Mouse (Mus musculus): ENCODE measurements around the gene Ccdc141. TPM values are rescaled to one million over a fixed set of nuclear protein-coding genes. Genes with fewer than 3 reads are reported as not detected.
A peak's percentile ranks its signal among the peaks of the same experiment; 100 is the strongest.

The Ccdc141 gene
- 4.3 and 5.1 TPM in 2 replicates for polyA plus RNA-seq (2014; fragmentation: Nextera tagmentation; extraction: Ambion mirVana)

- no peak within 1 kb of the TSS for H3K27ac ChIP-seq (ENCODE audit: low read depth, low read length)
- no peaks in the 10 kb centered on the region for H3K27me3 ChIP-seq (replicated peaks; ENCODE audit: control insufficient read depth, insufficient read depth, low read length)
- H3K4me1 ChIP-seq (ENCODE audit: control insufficient read depth, insufficient read depth, low read length): peaks cover 16% of the 10 kb centered on the region; the same call in 1 of the 2 replicates
- H3K9ac ChIP-seq (ENCODE audit: low read length): peak within 1 kb of the TSS; percentile 48
- no peaks in the 10 kb centered on the region for H3K9me3 ChIP-seq (replicated peaks; ENCODE audit: control insufficient read depth, low read length)
- 12% methylated on average over 6 of the region's 6 CpGs for WGBS
- ATAC-seq: no peak
- H3K4me2 ChIP-seq (ENCODE audit: low read length): peak within 1 kb of the TSS; percentile 67
- peak within 1 kb of the TSS; percentile 31 for H3K4me3 ChIP-seq (ENCODE audit: low read depth, low read length)
- DNase-seq (ENCODE audit: low spot score): no peak
- H3K36me3 ChIP-seq (ENCODE audit: control insufficient read depth, insufficient read depth, low read length): no peaks in the 10 kb centered on the region
Measured at GRCm38 (mm10) chr2:77170633-77171105, at the start of gene Ccdc141. Gene Ccdc141 (minus strand): TSS chr2:77170636.

- Histone ChIP-seq H3K36me3 (ENCODE audit: control insufficient read depth, insufficient read depth, low read length) (peaks cover 63% of the 10 kb centered on the region), H3K9ac (ENCODE audit: low read length) (no peak overlapping the region), H3K27me3 (replicated peaks; ENCODE audit: control insufficient read depth, insufficient read depth, low read length) (no peaks in the 10 kb centered on the region), H3K27ac (ENCODE audit: low read depth, low read length) (no peak overlapping the region), H3K4me2 (ENCODE audit: low read length) (no peak overlapping the region), H3K4me1 (ENCODE audit: control insufficient read depth, insufficient read depth, low read length) (no peaks in the 10 kb centered on the region), H3K4me3 (ENCODE audit: low read depth, low read length) (no peak overlapping the region), H3K9me3 (replicated peaks; ENCODE audit: control insufficient read depth, low read length) (no peaks in the 10 kb centered on the region)
- DNase-seq (ENCODE audit: low spot score): no peak
- no peak for ATAC-seq
- 71% methylated on average over 5 of the region's 5 CpGs for WGBS
Measured at GRCm38 (mm10) chr2:77212885-77213284, 42.4 kb upstream of the Ccdc141 start.

- DNase-seq (ENCODE audit: low spot score) (no peak), ATAC-seq (no peak)
- WGBS: 93% methylated on average over 3 of the region's 3 CpGs
- H3K9ac ChIP-seq (ENCODE audit: low read length): no peak overlapping the region
- H3K36me3 ChIP-seq (ENCODE audit: control insufficient read depth, insufficient read depth, low read length): peaks cover 44% of the 10 kb centered on the region
- H3K27me3 ChIP-seq (replicated peaks; ENCODE audit: control insufficient read depth, insufficient read depth, low read length): no peaks in the 10 kb centered on the region
- H3K4me2 ChIP-seq (ENCODE audit: low read length): no peak overlapping the region
- H3K27ac ChIP-seq (ENCODE audit: low read depth, low read length): no peak overlapping the region
- no peaks in the 10 kb centered on the region for H3K4me1 ChIP-seq (ENCODE audit: control insufficient read depth, insufficient read depth, low read length)
- H3K4me3 ChIP-seq (ENCODE audit: low read depth, low read length): no peak overlapping the region
- no peaks in the 10 kb centered on the region for H3K9me3 ChIP-seq (replicated peaks; ENCODE audit: control insufficient read depth, low read length)
Measured at GRCm38 (mm10) chr2:77206951-77207350, 36.5 kb upstream of the Ccdc141 start.

GRCm38 (mm10) chr2:77203916-77204315, 33.5 kb upstream of the Ccdc141 start:
- no peak overlapping the region for H3K9ac ChIP-seq (ENCODE audit: low read length)
- DNase-seq (ENCODE audit: low spot score): peak; percentile 59

GRCm38 (mm10) chr2:77201900-77202299, 31.5 kb upstream of the Ccdc141 start:
- no peaks in the 10 kb centered on the region for H3K4me1 ChIP-seq (ENCODE audit: control insufficient read depth, insufficient read depth, low read length)
- peaks cover 23% of the 10 kb centered on the region for H3K36me3 ChIP-seq (ENCODE audit: control insufficient read depth, insufficient read depth, low read length)
- H3K9me3 ChIP-seq (replicated peaks; ENCODE audit: control insufficient read depth, low read length): no peaks in the 10 kb centered on the region
- 94% methylated on average over 1 of the region's 1 CpGs for WGBS
- ATAC-seq (no peak), DNase-seq (ENCODE audit: low spot score) (no peak)
- no peak overlapping the region for H3K27ac ChIP-seq (ENCODE audit: low read depth, low read length)
- no peaks in the 10 kb centered on the region for H3K27me3 ChIP-seq (replicated peaks; ENCODE audit: control insufficient read depth, insufficient read depth, low read length)
- H3K4me3 ChIP-seq (ENCODE audit: low read depth, low read length): no peak overlapping the region
- H3K4me2 ChIP-seq (ENCODE audit: low read length): no peak overlapping the region
- no peak overlapping the region for H3K9ac ChIP-seq (ENCODE audit: low read length)

More at GRCm38 (mm10) chr2:77203916-77204315, 33.5 kb upstream of the Ccdc141 start:
- Histone ChIP-seq H3K27me3 (replicated peaks; ENCODE audit: control insufficient read depth, insufficient read depth, low read length) (no peaks in the 10 kb centered on the region), H3K4me2 (ENCODE audit: low read length) (no peak overlapping the region), H3K36me3 (ENCODE audit: control insufficient read depth, insufficient read depth, low read length) (peaks cover 28% of the 10 kb centered on the region), H3K9me3 (replicated peaks; ENCODE audit: control insufficient read depth, low read length) (no peaks in the 10 kb centered on the region), H3K4me1 (ENCODE audit: control insufficient read depth, insufficient read depth, low read length) (no peaks in the 10 kb centered on the region), H3K27ac (ENCODE audit: low read depth, low read length) (no peak overlapping the region), H3K4me3 (ENCODE audit: low read depth, low read length) (no peak overlapping the region)
- no peak for ATAC-seq
- 65% methylated on average over 2 of the region's 2 CpGs for WGBS

GRCm38 (mm10) chr2:77200958-77201614, 30.6 kb upstream of the Ccdc141 start:
- no peak for DNase-seq (ENCODE audit: low spot score)
- 94% methylated on average over 5 of the region's 5 CpGs for WGBS
- Histone ChIP-seq H3K9ac (ENCODE audit: low read length) (no peak overlapping the region), H3K27me3 (replicated peaks; ENCODE audit: control insufficient read depth, insufficient read depth, low read length) (no peaks in the 10 kb centered on the region), H3K9me3 (replicated peaks; ENCODE audit: control insufficient read depth, low read length) (no peaks in the 10 kb centered on the region), H3K4me2 (ENCODE audit: low read length) (no peak overlapping the region), H3K27ac (ENCODE audit: low read depth, low read length) (no peak overlapping the region), H3K36me3 (ENCODE audit: control insufficient read depth, insufficient read depth, low read length) (peaks cover 21% of the 10 kb centered on the region), H3K4me1 (ENCODE audit: control insufficient read depth, insufficient read depth, low read length) (no peaks in the 10 kb centered on the region), H3K4me3 (ENCODE audit: low read depth, low read length) (no peak overlapping the region)
- no peak for ATAC-seq

GRCm38 (mm10) chr2:77200379-77200778, 29.9 kb upstream of the Ccdc141 start:
- Histone ChIP-seq H3K4me2 (ENCODE audit: low read length) (no peak overlapping the region), H3K9ac (ENCODE audit: low read length) (no peak overlapping the region), H3K27ac (ENCODE audit: low read depth, low read length) (no peak overlapping the region), H3K4me1 (ENCODE audit: control insufficient read depth, insufficient read depth, low read length) (no peaks in the 10 kb centered on the region), H3K4me3 (ENCODE audit: low read depth, low read length) (no peak overlapping the region), H3K27me3 (replicated peaks; ENCODE audit: control insufficient read depth, insufficient read depth, low read length) (no peaks in the 10 kb centered on the region), H3K9me3 (replicated peaks; ENCODE audit: control insufficient read depth, low read length) (no peaks in the 10 kb centered on the region), H3K36me3 (ENCODE audit: control insufficient read depth, insufficient read depth, low read length) (peaks cover 16% of the 10 kb centered on the region)
- 96% methylated on average over 4 of the region's 4 CpGs for WGBS
- no peak for ATAC-seq
- no peak for DNase-seq (ENCODE audit: low spot score)

- DNase-seq (ENCODE audit: low spot score): no peak
- Histone ChIP-seq H3K9ac (ENCODE audit: low read length) (no peak overlapping the region), H3K9me3 (replicated peaks; ENCODE audit: control insufficient read depth, low read length) (no peaks in the 10 kb centered on the region), H3K36me3 (ENCODE audit: control insufficient read depth, insufficient read depth, low read length) (peaks cover 33% of the 10 kb centered on the region; the same call in 1 of the 2 replicates), H3K4me3 (ENCODE audit: low read depth, low read length) (no peak overlapping the region), H3K4me2 (ENCODE audit: low read length) (no peak overlapping the region), H3K27ac (ENCODE audit: low read depth, low read length) (no peak overlapping the region), H3K27me3 (replicated peaks; ENCODE audit: control insufficient read depth, insufficient read depth, low read length) (no peaks in the 10 kb centered on the region), H3K4me1 (ENCODE audit: control insufficient read depth, insufficient read depth, low read length) (no peaks in the 10 kb centered on the region)
- no peak for ATAC-seq
- 84% methylated on average over 5 of the region's 5 CpGs for WGBS
Measured at GRCm38 (mm10) chr2:77198246-77198645, 27.8 kb upstream of the Ccdc141 start.

- ATAC-seq: no peak
- Histone ChIP-seq H3K36me3 (ENCODE audit: control insufficient read depth, insufficient read depth, low read length) (peaks cover 37% of the 10 kb centered on the region; the same call in 1 of the 2 replicates), H3K9me3 (replicated peaks; ENCODE audit: control insufficient read depth, low read length) (no peaks in the 10 kb centered on the region), H3K4me1 (ENCODE audit: control insufficient read depth, insufficient read depth, low read length) (no peaks in the 10 kb centered on the region), H3K4me2 (ENCODE audit: low read length) (no peak overlapping the region), H3K27me3 (replicated peaks; ENCODE audit: control insufficient read depth, insufficient read depth, low read length) (no peaks in the 10 kb centered on the region), H3K27ac (ENCODE audit: low read depth, low read length) (no peak overlapping the region), H3K4me3 (ENCODE audit: low read depth, low read length) (no peak overlapping the region), H3K9ac (ENCODE audit: low read length) (no peak overlapping the region)
- WGBS: 94% methylated on average over 4 of the region's 4 CpGs
- DNase-seq (ENCODE audit: low spot score): no peak
Measured at GRCm38 (mm10) chr2:77196819-77197218, 26.4 kb upstream of the Ccdc141 start.
